Mouse (Mus musculus) thymus, postnatal 4 days (tissue): ENCODE data around the gene Mn1.
A peak's percentile ranks its signal among the peaks of the same experiment; 100 is the strongest.

Source experiments
- DNase-seq: peaks from one replicate; pipeline ENCODE4 v3.0.0; 2021

The Mn1 gene

GRCm38 (mm10) chr5:111409412-111410044 is 7.6 kb upstream of the Mn1 start:
- DNase-seq: peak; percentile 50

- no peak for DNase-seq
Measured at GRCm38 (mm10) chr5:111410665-111411064, 6.5 kb upstream of the Mn1 start.

GRCm38 (mm10) chr5:111414192-111414591 is 3.0 kb upstream of the Mn1 start:
- DNase-seq: peak; percentile 87

GRCm38 (mm10) chr5:111414770-111415249 is 2.4 kb upstream of the Mn1 start:
- DNase-seq: no peak

GRCm38 (mm10) chr5:111415575-111415974 is 1.6 kb upstream of the Mn1 start:
- DNase-seq: no peak

GRCm38 (mm10) chr5:111416048-111416447 is 1.1 kb upstream of the Mn1 start:
- peak; percentile 63 for DNase-seq

- DNase-seq: peak; percentile 54
Measured at GRCm38 (mm10) chr5:111417378-111418131, 393 bp downstream of the Mn1 start.

GRCm38 (mm10) chr5:111418202-111419120 is 1.3 kb downstream of the Mn1 start:
- peak; percentile 48 for DNase-seq

GRCm38 (mm10) chr5:111419121-111419881 is 2.1 kb downstream of the Mn1 start:
- DNase-seq: peak; percentile 47

- DNase-seq: peak; percentile 35
Measured at GRCm38 (mm10) chr5:111420011-111420691, 3.0 kb downstream of the Mn1 start.

- DNase-seq: no peak
Measured at GRCm38 (mm10) chr5:111420896-111421295, 3.7 kb downstream of the Mn1 start.

GRCm38 (mm10) chr5:111421424-111421823 is 4.3 kb downstream of the Mn1 start:
- no peak for DNase-seq

GRCm38 (mm10) chr5:111422058-111422800 is 5.1 kb downstream of the Mn1 start:
- no peak for DNase-seq

- DNase-seq: no peak
Measured at GRCm38 (mm10) chr5:111423011-111423410, 5.8 kb downstream of the Mn1 start.

- DNase-seq: no peak
Measured at GRCm38 (mm10) chr5:111423616-111424015, 6.5 kb downstream of the Mn1 start.

- no peak for DNase-seq
Measured at GRCm38 (mm10) chr5:111425813-111426212, 8.7 kb downstream of the Mn1 start.

- no peak for DNase-seq
Measured at GRCm38 (mm10) chr5:111426249-111426648, 9.1 kb downstream of the Mn1 start.

GRCm38 (mm10) chr5:111428882-111429281 is 11.7 kb downstream of the Mn1 start:
- DNase-seq: no peak

GRCm38 (mm10) chr5:111429726-111430125 is 12.6 kb downstream of the Mn1 start:
- no peak for DNase-seq

- DNase-seq: no peak
Measured at GRCm38 (mm10) chr5:111431007-111431730, 14.0 kb downstream of the Mn1 start.
